Mouse (Mus musculus) brain, embryonic 14.5 days (tissue): ENCODE measurements at regions not wholly inside any gene's neighbourhood (a gene's known extent, or its start where the extent isn't known, plus 50 kb on each side); places are given as distances from the start of the nearest gene placed in this dataset.

Source experiments
- CTCF ChIP-seq: fragments of 200-500 bp; IDR thresholded peaks from 2 replicates; pipeline ENCODE4 v1.5.1; 2012; ENCODE audit warnings: inconsistent platforms, mild to moderate bottlenecking, moderate library complexity, borderline replicate concordance; ENCODE audit not compliant: insufficient read depth, insufficient read length; ENCODE audit errors: extremely low read depth
- POLR2A ChIP-seq: fragments of 200-500 bp; IDR thresholded peaks from 2 replicates; pipeline ENCODE4 v1.6.1; 2012; ENCODE audit warnings: mild to moderate bottlenecking, inconsistent platforms, borderline replicate concordance; ENCODE audit not compliant: poor library complexity, insufficient read depth, insufficient read length, severe bottlenecking; ENCODE audit errors: extremely low read depth

GRCm38 (mm10) chr14:67613691-67614090 is 1604.7 kb upstream of the Gulo start:
- TF ChIP-seq CTCF (no peak), POLR2A (no peak)
